Mouse (Mus musculus) heart, embryonic 10.5 days (tissue): Measurements from ENCODE around the gene Zp2. TPM values are rescaled to one million over a fixed set of nuclear protein-coding genes. Genes with fewer than 3 reads are reported as not detected.

Experiments used
- DNase-seq: peaks from one replicate; pipeline ENCODE4 v3.0.0-alpha.2; 2017; ENCODE audit warnings: low spot score
- H3K27ac ChIP-seq: fragments of 300-500 bp; sonication (generic); 2 replicates; pipeline ENCODE4 v1.5.1; 2016; ENCODE audit warnings: mild to moderate bottlenecking
- H3K27me3 ChIP-seq: fragments of 300-500 bp; sonication (generic); 2 replicates; pipeline ENCODE4 v1.6.1; 2016; ENCODE audit warnings: mild to moderate bottlenecking; ENCODE audit not compliant: poor library complexity, insufficient read depth, severe bottlenecking
- H3K36me3 ChIP-seq: fragments of 300-500 bp; sonication (generic); 2 replicates; pipeline ENCODE4 v1.6.1; 2016; ENCODE audit warnings: mild to moderate bottlenecking, moderate library complexity
- H3K4me1 ChIP-seq: fragments of 300-500 bp; sonication (generic); 2 replicates; pipeline ENCODE4 v1.6.1; 2016; ENCODE audit warnings: mild to moderate bottlenecking
- H3K4me3 ChIP-seq: fragments of 300-500 bp; sonication (generic); 2 replicates; pipeline ENCODE4 v1.5.1; 2016; ENCODE audit warnings: mild to moderate bottlenecking, moderate library complexity
- H3K9me3 ChIP-seq: fragments of 300-500 bp; sonication (generic); 2 replicates; pipeline ENCODE4 v1.6.1; 2016; ENCODE audit warnings: mild to moderate bottlenecking, moderate library complexity
- WGBS: fragments of 180-500 bp; shearing (Covaris S2); methylation state at CpG from one replicate; pipeline ENCODE4 v1.1.7; 2016; 5-methylcytosine and 5-hydroxymethylcytosine counted together
- polyA plus RNA-seq: library from polyadenylated mRNA; unstranded; fragments of >200 nt; fragmentation: Nextera tagmentation; extraction: Ambion mirVana; gene quantifications from 2 replicates; pipeline ENCODE4 v1.2.1, GENCODE M21; 2016

Zp2 gene
- polyA plus RNA-seq, result not detected in 2 replicates

DNA sequence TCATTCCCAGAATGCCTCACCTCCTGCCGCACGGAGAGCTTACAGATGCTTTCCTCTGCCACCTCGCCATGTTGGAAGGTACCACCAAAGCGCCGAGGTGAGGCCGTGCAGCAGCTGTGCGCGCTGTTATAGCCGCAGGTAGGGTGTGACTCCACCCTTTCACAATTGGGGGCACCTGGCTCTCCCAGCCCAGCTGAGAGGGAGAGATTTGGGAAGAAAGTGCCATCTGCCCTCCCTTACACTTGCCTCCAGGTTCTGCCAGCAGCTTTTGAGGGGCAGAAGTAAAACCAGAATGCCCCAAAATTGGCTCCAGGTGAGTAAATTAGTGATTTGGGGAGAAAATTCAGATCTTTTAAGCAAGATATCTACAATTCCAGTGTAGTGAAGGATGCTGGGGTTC lies at the start of gene Zp2:
TSS of gene Zp2 (minus strand) at position 101 of the 400 bp plus-strand sequence.
- Histone ChIP-seq H3K4me3 (no peak within 1 kb of the TSS), H3K27ac (no peak within 1 kb of the TSS), H3K36me3 (no peaks in the 10 kb centered on the region), H3K9me3 (no peaks in the 10 kb centered on the region), H3K27me3 (0 out of 2 replicates have a peak, but pooled peaks cover 4% of the 10 kb centered on the region), H3K4me1 (no peaks in the 10 kb centered on the region)
- 69% methylated on average over 9 of the region's 9 CpGs for WGBS
- DNase-seq, result no peak

DNA sequence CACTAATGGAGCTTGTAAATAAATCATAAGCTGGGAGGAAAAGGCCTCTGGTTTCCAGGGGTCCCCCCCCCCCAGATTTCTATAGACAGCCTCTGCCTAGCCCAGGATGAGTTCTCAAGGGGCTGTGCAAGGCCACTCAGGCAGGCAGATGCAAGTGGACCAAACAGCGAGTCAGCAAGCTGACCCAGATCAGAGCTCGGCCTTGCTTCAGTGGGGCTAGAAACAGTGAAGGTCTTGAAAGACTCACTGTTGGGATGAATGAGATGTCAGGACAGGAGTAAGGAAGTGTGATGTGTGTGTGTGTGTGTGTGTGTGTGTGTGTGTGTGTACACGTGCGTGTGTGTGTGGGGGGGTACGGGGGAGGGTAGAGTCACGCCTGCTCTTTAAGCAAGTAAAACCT lies 47.7 kb upstream of the Zp2 start:
- no peaks in the 10 kb centered on the region for H3K4me1 ChIP-seq
- H3K27ac ChIP-seq, result no peak overlapping the region
- H3K36me3 ChIP-seq, result no peaks in the 10 kb centered on the region
- no peak for DNase-seq
- no peaks in the 10 kb centered on the region for H3K27me3 ChIP-seq
- no peaks in the 10 kb centered on the region for H3K9me3 ChIP-seq
- WGBS, result 66% methylated on average over 6 of the region's 6 CpGs
- no peak overlapping the region for H3K4me3 ChIP-seq

DNA sequence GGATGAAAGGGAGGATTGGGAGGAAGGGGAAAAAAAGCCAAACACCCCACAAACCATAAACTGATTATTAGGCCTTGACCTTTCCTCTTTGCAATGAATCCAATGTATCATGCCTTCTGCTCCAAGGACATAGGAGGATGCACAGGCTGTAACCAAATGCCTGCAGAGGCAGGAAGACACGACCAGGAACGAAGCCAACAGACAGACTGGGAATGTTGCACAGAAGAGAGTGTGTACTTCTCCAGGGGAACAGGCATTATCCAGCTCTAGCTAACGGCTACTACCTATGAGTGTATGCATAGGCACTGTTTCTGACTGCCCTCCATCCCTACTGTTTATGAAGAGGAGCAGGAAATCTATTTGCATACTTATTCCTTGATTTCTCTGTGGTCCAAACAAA lies 47.1 kb upstream of the Zp2 start:
- no peak overlapping the region for H3K27ac ChIP-seq

DNA sequence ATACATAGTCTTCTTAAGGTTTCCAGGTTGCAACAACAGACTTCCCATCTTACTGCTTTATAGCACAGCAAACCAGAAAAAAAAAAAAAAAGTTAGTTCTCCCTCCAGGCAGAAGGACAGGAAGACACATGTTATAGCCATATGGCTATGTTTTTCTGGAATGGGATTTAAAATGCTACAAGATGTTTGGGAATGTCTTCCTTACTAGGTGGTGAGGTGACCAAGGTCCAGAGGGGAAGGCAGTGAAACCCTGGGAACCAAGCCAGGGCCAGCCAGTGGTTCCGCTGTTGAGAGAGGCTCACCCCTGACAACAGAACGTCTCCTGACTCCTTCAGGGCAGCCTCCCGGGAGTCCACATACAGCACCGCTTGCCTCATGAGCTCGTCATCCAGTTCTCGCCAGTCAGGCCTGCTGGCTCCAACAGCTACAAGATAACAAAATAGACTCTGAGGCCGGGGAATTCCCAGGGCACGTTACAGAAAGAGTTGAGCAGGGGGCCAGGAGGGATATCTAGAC lies 45.1 kb upstream of the Zp2 start:
- DNase-seq, result no peak
- no peak overlapping the region for H3K4me3 ChIP-seq
- H3K27ac ChIP-seq, result no peak overlapping the region
- H3K9me3 ChIP-seq, result no peaks in the 10 kb centered on the region
- 24% methylated on average over 8 of the region's 8 CpGs for WGBS
- no peaks in the 10 kb centered on the region for H3K27me3 ChIP-seq
- H3K36me3 ChIP-seq, result no peaks in the 10 kb centered on the region
- no peaks in the 10 kb centered on the region for H3K4me1 ChIP-seq

More for the DNA sequence above, 47.1 kb upstream of the Zp2 start:
- Histone ChIP-seq H3K4me1 (no peaks in the 10 kb centered on the region), H3K9me3 (no peaks in the 10 kb centered on the region), H3K36me3 (no peaks in the 10 kb centered on the region), H3K4me3 (no peak overlapping the region), H3K27me3 (no peaks in the 10 kb centered on the region)
- no peak for DNase-seq
- WGBS, result 62% methylated on average over 3 of the region's 3 CpGs

DNA sequence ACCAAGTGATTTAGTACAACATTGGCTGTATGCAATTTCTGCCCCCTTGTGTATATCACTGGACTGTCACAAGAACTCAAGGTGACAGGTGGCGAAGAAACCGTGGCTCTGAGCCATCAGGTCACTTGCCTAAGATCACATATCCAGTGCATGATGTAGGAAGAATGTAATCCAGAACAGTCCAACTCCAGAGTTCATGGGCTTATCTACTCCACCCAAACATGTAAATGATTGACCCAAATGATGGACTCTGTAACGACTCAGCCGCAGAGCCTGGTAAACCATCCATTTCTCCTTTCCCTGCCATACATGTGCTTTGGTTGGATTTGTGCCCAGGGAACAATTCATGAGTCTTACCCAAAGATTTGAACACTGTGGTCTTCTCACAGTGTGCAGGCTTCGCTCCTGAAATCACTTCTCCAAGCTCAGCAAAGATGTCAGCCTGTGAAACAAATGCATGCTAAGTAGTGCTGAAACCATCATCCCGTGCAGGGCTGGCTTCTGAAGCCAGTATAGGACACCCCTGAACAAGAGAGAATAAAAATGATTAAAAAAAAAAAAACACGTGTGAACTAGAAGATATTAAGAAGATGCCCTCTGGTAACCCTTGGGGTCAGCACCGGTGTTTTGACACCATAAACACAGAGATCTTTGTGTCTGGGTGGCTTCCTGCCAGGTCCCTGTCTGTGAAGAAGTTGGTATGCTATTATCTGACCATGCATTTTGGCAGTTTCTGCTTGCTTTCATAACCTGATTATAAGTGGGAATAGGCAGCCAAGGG lies 44.5 kb upstream of the Zp2 start:
- no peaks in the 10 kb centered on the region for H3K9me3 ChIP-seq
- no peak overlapping the region for H3K27ac ChIP-seq
- no peaks in the 10 kb centered on the region for H3K4me1 ChIP-seq
- no peaks in the 10 kb centered on the region for H3K36me3 ChIP-seq
- no peak overlapping the region for H3K4me3 ChIP-seq
- DNase-seq, result no peak
- WGBS, result 70% methylated on average over 8 of the region's 8 CpGs
- no peaks in the 10 kb centered on the region for H3K27me3 ChIP-seq

DNA sequence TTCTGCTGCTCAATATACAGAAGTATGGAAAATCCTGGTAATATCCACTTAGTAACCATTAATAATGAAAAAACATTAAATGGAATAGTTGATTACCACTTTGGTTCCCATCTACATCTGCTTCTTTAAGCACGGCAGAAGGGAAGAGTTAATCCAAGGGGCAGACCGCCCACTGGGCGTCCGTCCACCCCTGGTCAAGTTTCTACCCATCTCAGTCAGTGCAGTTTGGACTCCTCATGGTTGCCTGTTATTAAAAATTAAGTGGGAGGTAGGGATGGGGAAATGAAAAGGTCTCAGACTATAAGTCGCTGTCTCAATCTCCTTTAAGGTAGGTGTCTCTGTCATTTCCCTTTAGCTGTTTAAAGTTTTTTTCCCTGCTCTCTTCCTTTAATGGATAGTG lies 43.9 kb upstream of the Zp2 start:
- H3K9me3 ChIP-seq, result no peaks in the 10 kb centered on the region
- H3K27ac ChIP-seq, result no peak overlapping the region
- H3K4me3 ChIP-seq, result no peak overlapping the region
- no peak for DNase-seq
- H3K36me3 ChIP-seq, result no peaks in the 10 kb centered on the region
- no peaks in the 10 kb centered on the region for H3K27me3 ChIP-seq
- WGBS, result 89% methylated on average over 5 of the region's 5 CpGs
- H3K4me1 ChIP-seq, result no peaks in the 10 kb centered on the region

DNA sequence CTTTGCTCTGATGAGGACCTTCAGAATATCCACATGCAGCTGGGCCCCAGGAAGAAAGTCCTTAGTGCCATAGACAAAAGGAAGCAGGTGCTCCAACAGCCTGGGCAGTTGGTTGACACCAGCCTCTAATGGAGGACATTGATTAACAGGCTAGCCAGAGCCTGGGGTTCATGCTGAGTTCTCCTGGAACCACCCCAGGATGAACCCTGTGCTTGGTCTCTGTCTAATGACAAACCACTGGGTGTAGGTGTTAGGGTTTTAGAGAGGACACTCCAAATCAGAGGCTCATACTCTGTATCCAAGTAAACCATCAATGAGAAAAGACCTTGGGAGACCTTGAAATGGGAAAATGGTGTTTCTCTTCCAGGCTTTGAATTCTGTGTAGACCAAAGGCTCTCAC lies 37.8 kb upstream of the Zp2 start:
- Histone ChIP-seq H3K27ac (no peak overlapping the region), H3K9me3 (no peaks in the 10 kb centered on the region), H3K4me3 (no peak overlapping the region), H3K4me1 (no peaks in the 10 kb centered on the region), H3K36me3 (no peaks in the 10 kb centered on the region), H3K27me3 (no peaks in the 10 kb centered on the region)
- DNase-seq, result no peak

DNA sequence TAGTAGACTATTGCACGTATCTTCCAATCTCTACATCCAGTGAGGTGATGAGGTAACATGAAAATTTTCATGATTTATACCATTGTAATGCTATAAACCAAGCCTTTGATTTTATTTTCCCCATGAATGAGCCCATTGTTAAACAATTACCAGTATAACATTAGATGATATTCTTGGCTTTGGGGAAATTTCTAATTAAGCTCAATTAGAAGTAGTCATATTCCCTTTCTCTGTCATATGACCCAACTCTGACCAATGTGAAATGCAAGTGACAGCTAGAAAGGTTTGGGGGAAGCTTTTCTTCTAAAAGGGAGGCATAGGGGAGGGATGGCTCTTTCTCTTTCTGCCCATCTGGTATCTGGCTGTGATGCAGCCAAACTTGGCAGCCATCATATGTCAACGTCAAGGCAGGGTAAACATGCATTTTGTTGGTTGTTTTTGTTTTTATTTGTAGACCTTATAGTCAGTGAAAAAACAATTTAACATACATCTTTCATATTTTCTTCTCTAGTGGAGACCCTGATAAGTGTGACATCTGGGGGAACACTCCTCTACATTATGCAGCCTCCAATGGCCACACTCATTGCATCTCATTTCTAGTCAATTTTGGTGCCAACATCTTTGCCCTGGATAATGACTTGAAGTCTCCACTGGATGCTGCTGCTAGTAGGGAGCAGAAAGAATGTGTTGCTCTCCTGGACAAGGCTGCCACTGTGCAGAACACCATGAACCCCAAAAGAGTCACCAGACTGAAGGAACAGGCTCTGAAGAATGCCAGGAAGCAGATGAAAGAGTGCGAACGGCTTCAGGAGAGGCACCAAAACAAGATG lies 36.5 kb upstream of the Zp2 start:
- Histone ChIP-seq H3K4me1 (no peaks in the 10 kb centered on the region), H3K4me3 (no peak overlapping the region), H3K27ac (no peak overlapping the region), H3K9me3 (no peaks in the 10 kb centered on the region), H3K36me3 (no peaks in the 10 kb centered on the region), H3K27me3 (no peaks in the 10 kb centered on the region)
- 91% methylated on average over 4 of the region's 4 CpGs for WGBS
- DNase-seq, result no peak

DNA sequence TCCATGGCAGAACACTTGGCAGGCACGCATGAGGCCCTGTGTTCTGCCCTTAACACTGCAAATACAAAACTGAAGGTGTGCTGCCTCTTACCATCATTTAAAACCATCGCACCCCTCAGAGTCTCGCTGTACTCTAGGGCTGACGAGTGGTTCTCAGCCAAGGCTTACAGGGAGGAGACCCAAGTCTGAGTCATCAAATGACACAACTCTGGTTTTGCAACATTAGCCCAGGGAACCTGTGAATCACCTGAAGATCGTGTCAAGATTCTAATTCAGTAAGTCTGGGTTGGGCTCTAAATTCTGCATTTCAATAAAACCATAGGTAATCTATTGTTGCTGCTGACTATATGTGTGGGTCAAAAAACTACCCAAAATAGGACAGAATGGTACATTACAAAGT lies 35.5 kb upstream of the Zp2 start:
- Histone ChIP-seq H3K27me3 (no peaks in the 10 kb centered on the region), H3K27ac (no peak overlapping the region), H3K36me3 (no peaks in the 10 kb centered on the region), H3K9me3 (no peaks in the 10 kb centered on the region), H3K4me3 (no peak overlapping the region), H3K4me1 (no peaks in the 10 kb centered on the region)
- DNase-seq, result no peak
- 75% methylated on average over 5 of the region's 5 CpGs for WGBS

DNA sequence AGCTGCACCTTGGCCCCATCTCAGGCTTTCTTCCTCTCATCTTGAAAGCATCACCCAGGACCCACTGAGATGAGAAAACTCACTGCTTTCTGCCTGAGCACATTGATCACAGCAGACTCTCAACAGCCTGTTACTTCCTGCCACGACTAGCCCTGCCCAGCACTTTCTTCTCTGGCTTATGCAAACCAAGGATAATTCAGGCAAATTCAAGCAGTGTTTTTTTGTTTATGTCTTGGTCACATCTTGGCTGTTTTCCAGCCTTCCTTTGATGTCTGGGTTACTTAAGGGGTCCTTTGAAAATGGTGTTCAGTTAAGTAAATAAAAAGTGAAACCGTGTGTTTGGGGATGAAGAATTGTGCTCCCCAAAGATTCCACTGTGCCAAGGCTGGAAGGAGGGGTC lies 33.8 kb upstream of the Zp2 start:
- no peak overlapping the region for H3K4me3 ChIP-seq
- H3K9me3 ChIP-seq, result no peaks in the 10 kb centered on the region
- no peaks in the 10 kb centered on the region for H3K4me1 ChIP-seq
- 35% methylated on average over 2 of the region's 2 CpGs for WGBS
- H3K36me3 ChIP-seq, result no peaks in the 10 kb centered on the region
- H3K27me3 ChIP-seq, result no peaks in the 10 kb centered on the region
- DNase-seq, result no peak
- H3K27ac ChIP-seq, result no peak overlapping the region

DNA sequence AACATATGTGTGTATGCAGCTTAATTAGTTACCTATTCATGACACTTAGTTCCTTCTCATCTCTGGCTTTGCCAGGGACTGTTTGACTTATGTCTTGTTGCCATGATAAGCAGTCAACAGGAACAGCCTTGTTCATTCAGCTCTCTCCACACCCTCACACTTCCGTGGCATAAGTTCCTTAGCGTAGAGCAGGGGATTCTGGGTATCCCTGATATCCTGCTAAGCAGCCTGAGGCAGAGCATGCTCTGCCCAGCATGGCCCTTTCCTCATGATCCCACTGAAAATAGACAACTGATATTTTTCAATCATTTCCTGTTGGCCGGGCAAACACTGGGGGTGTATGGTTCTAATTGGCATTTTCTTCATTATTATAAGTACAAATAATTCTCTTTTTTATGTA lies 32.5 kb upstream of the Zp2 start:
- Histone ChIP-seq H3K9me3 (no peaks in the 10 kb centered on the region), H3K27ac (no peak overlapping the region), H3K36me3 (no peaks in the 10 kb centered on the region), H3K4me1 (no peaks in the 10 kb centered on the region), H3K4me3 (no peak overlapping the region), H3K27me3 (no peaks in the 10 kb centered on the region)
- 83% methylated on average over 3 of the region's 3 CpGs for WGBS
- DNase-seq, result no peak

DNA sequence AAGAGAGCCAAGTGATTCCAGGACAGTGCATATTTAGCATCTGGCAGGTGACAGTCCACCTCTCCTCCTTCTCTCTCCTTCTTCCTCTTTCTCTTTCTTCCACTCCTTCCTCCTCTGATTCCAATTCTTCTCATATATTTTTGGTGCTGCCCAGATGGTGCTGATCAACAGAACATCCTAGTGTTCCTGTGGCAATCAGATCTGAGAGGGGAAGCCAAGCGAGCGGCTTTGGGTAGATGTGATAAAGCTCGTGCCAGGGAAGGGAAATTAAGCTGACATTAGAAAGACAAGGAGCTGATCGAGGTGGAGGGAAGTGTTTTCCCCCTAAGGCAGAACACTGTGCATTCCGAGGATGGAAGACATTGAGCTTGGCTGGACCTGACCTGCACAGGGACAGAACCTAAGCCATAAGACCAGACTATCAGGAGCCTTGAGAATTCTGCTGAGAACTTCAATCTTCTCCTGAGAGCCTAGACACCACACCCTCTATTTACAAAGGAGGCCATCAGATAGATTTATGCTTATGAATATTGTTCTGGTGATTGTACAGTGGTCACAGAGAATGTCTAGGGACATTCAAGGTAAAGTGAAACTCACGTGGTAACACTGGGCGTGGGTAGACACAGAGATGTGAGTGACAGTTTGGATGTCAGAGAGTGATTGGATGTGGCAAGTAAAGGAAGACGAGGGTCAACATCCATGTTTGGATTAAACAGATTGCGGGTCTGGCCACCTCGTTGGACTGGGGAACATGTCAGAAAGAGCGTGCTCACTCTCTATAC lies 29.8 kb upstream of the Zp2 start:
- Histone ChIP-seq H3K4me3 (no peak overlapping the region), H3K27ac (no peak overlapping the region), H3K4me1 (no peaks in the 10 kb centered on the region), H3K36me3 (no peaks in the 10 kb centered on the region), H3K27me3 (no peaks in the 10 kb centered on the region), H3K9me3 (no peaks in the 10 kb centered on the region)
- no peak for DNase-seq
- whole genome bisulfite sequencing, result 79% methylated on average over 11 of the region's 11 CpGs
